Mouse (Mus musculus) large intestine, adult 2 months (tissue): ENCODE measurements around the gene Wrnip1. TPM values are rescaled to one million over a fixed set of nuclear protein-coding genes. Genes with fewer than 3 reads are reported as not detected.

Experiments
- DNase-seq: peaks from one replicate; pipeline ENCODE4 v3.0.0-alpha.2; 2012; ENCODE audit warnings: low read depth, low spot score
- WGBS: fragments of 180-500 bp; shearing (Covaris S2); methylation state at CpG from one replicate; pipeline ENCODE4 v1.1.7; 2018; 5-methylcytosine and 5-hydroxymethylcytosine counted together
- polyA plus RNA-seq: library from polyadenylated mRNA; depleted of rRNA; stranded (reverse); fragments of >200 nt; gene quantifications from 2 replicates; pipeline ENCODE4 v1.2.3, GENCODE M21; 2012

Wrnip1 gene
- polyA plus RNA-seq, 1 experiment = 24.0 TPM

GRCm38 (mm10) chr13:32803701-32804345 lies 2.0 kb downstream of the Wrnip1 start:
- DNase-seq = no peak
- WGBS = 72% methylated on average over 4 of the region's 4 CpGs

- WGBS = 78% methylated on average over 7 of the region's 7 CpGs
- no peak for DNase-seq
Observed at GRCm38 (mm10) chr13:32806820-32807219, 5.0 kb downstream of the Wrnip1 start.

GRCm38 (mm10) chr13:32807624-32808023 lies 5.8 kb downstream of the Wrnip1 start:
- DNase-seq = no peak
- WGBS = 93% methylated on average over 3 of the region's 3 CpGs

GRCm38 (mm10) chr13:32819241-32819640 lies 17.4 kb downstream of the Wrnip1 start:
- DNase-seq = no peak
- 79% methylated on average over 3 of the region's 3 CpGs for WGBS

- DNase-seq = no peak
- 93% methylated on average over 5 of the region's 5 CpGs for WGBS
Observed at GRCm38 (mm10) chr13:32819926-32820325, 18.1 kb downstream of the Wrnip1 start.

- 99% methylated on average over 4 of the region's 4 CpGs for WGBS
Observed at GRCm38 (mm10) chr13:32821671-32822070, 19.8 kb downstream of the Wrnip1 start.

GRCm38 (mm10) chr13:32823126-32823525 lies 21.3 kb downstream of the Wrnip1 start:
- DNase-seq = no peak
- WGBS = 88% methylated on average over 6 of the region's 6 CpGs

More at GRCm38 (mm10) chr13:32821671-32822070, 19.8 kb downstream of the Wrnip1 start:
- DNase-seq = no peak

- WGBS = 46% methylated on average over 6 of the region's 6 CpGs
Observed at GRCm38 (mm10) chr13:32824377-32825330, 22.8 kb downstream of the Wrnip1 start.

GRCm38 (mm10) chr13:32825546-32825945 lies 23.7 kb downstream of the Wrnip1 start:
- DNase-seq = no peak
- 88% methylated on average over 8 of the region's 8 CpGs for WGBS

More at GRCm38 (mm10) chr13:32824377-32825330, 22.8 kb downstream of the Wrnip1 start:
- DNase-seq = no peak

- 64% methylated on average over 3 of the region's 3 CpGs for WGBS
- no peak for DNase-seq
Observed at GRCm38 (mm10) chr13:32827111-32827822, 25.4 kb downstream of the Wrnip1 start.

- WGBS = 27% methylated on average over 4 of the region's 4 CpGs
- DNase-seq = no peak
Observed at GRCm38 (mm10) chr13:32827951-32828350, 26.1 kb downstream of the Wrnip1 start.

- WGBS = 70% methylated on average over 4 of the region's 4 CpGs
- no peak for DNase-seq
Observed at GRCm38 (mm10) chr13:32828886-32829285, 27.0 kb downstream of the Wrnip1 start.

GRCm38 (mm10) chr13:32831505-32832273 lies 29.9 kb downstream of the Wrnip1 start:
- no peak for DNase-seq

GRCm38 (mm10) chr13:32832776-32833175 lies 30.9 kb downstream of the Wrnip1 start:
- WGBS = 78% methylated on average over 3 of the region's 3 CpGs
- DNase-seq = no peak

More at GRCm38 (mm10) chr13:32831505-32832273, 29.9 kb downstream of the Wrnip1 start:
- 32% methylated on average over 3 of the region's 3 CpGs for WGBS

GRCm38 (mm10) chr13:32833237-32833636 lies 31.4 kb downstream of the Wrnip1 start:
- WGBS = 77% methylated on average over 6 of the region's 6 CpGs
- no peak for DNase-seq

- DNase-seq = no peak
- 94% methylated on average over 5 of the region's 5 CpGs for WGBS
Observed at GRCm38 (mm10) chr13:32834513-32834912, 32.7 kb downstream of the Wrnip1 start.

GRCm38 (mm10) chr13:32839314-32839713 lies 37.5 kb downstream of the Wrnip1 start:
- no peak for DNase-seq
- WGBS = 16% methylated on average over 1 of the region's 1 CpGs

- WGBS = 93% methylated on average over 3 of the region's 3 CpGs
- no peak for DNase-seq
Observed at GRCm38 (mm10) chr13:32841349-32841748, 39.5 kb downstream of the Wrnip1 start.

- DNase-seq = no peak
Observed at GRCm38 (mm10) chr13:32846221-32846620, 44.4 kb downstream of the Wrnip1 start.
